Mouse (Mus musculus) forebrain, embryonic 15.5 days (tissue): ENCODE measurements around the gene Uqcr11. TPM values are rescaled to one million over a fixed set of nuclear protein-coding genes. Genes with fewer than 3 reads are reported as not detected.

Experiments used
- ATAC-seq: fragments of 200-750 bp; cut with Nextera tagmentation; replicated peaks from 2 replicates; pipeline ENCODE4 v1.8.0; 2017; ENCODE audit warnings: mild to moderate bottlenecking, moderate TSS enrichment, moderate library complexity
- H3K27ac ChIP-seq: fragments of 300-500 bp; sonication (generic); replicated peaks from 2 replicates; pipeline ENCODE4 v1.5.1; 2015; ENCODE audit warnings: mild to moderate bottlenecking, inconsistent platforms
- H3K27me3 ChIP-seq: fragments of 300-500 bp; sonication (generic); 2 replicates; pipeline ENCODE4 v1.6.1; 2015; ENCODE audit warnings: inconsistent platforms
- H3K36me3 ChIP-seq: fragments of 300-500 bp; sonication (generic); 2 replicates; pipeline ENCODE4 v1.6.1; 2015; ENCODE audit warnings: mild to moderate bottlenecking, inconsistent platforms
- H3K4me1 ChIP-seq: fragments of 300-500 bp; sonication (generic); 2 replicates; pipeline ENCODE4 v1.6.1; 2015; ENCODE audit warnings: inconsistent platforms
- H3K4me2 ChIP-seq: fragments of 300-500 bp; sonication (generic); replicated peaks from 2 replicates; pipeline ENCODE4 v1.6.1; 2015; ENCODE audit warnings: mild to moderate bottlenecking, inconsistent platforms
- H3K4me3 ChIP-seq: fragments of 300-500 bp; sonication (generic); 2 replicates; pipeline ENCODE4 v1.5.1; 2015; ENCODE audit warnings: mild to moderate bottlenecking, inconsistent platforms
- H3K9ac ChIP-seq: fragments of 300-500 bp; sonication (generic); replicated peaks from 2 replicates; pipeline ENCODE4 v1.6.1; 2015; ENCODE audit warnings: mild to moderate bottlenecking, inconsistent platforms
- H3K9me3 ChIP-seq: fragments of 300-500 bp; sonication (generic); 2 replicates; pipeline ENCODE4 v1.6.1; 2016; ENCODE audit warnings: inconsistent platforms
- WGBS: fragments of 180-500 bp; shearing (Covaris S2); methylation state at CpG from one replicate; pipeline ENCODE4 v1.1.7; 2015; ENCODE audit warnings: mixed read lengths; 5-methylcytosine and 5-hydroxymethylcytosine counted together
- polyA plus RNA-seq: library from polyadenylated mRNA; unstranded; fragments of >200 nt; fragmentation: Nextera tagmentation; extraction: Ambion mirVana; gene quantifications from 2 replicates; pipeline ENCODE4 v1.2.1, GENCODE M21; 2015

Gene Uqcr11
- 551 and 574 TPM in 2 replicates for polyA plus RNA-seq

GRCm38 (mm10) chr10:80406684-80407501 lies at the start of gene Uqcr11:
Gene Uqcr11 (minus strand): TSS chr10:80406830.
- Histone ChIP-seq H3K27me3 (no peaks in the 10 kb centered on the region), H3K4me1 (peaks cover 24% of the 10 kb centered on the region), H3K9ac (peak within 1 kb of the TSS; percentile 86), H3K4me2 (peak within 1 kb of the TSS; percentile 70), H3K4me3 (peak within 1 kb of the TSS; percentile 75), H3K36me3 (peaks cover 52% of the 10 kb centered on the region), H3K9me3 (no peaks in the 10 kb centered on the region), H3K27ac (peak within 1 kb of the TSS; percentile 87)
- 3% methylated on average over 27 of the region's 27 CpGs for WGBS
- ATAC-seq, result peak; percentile 81

DNA sequence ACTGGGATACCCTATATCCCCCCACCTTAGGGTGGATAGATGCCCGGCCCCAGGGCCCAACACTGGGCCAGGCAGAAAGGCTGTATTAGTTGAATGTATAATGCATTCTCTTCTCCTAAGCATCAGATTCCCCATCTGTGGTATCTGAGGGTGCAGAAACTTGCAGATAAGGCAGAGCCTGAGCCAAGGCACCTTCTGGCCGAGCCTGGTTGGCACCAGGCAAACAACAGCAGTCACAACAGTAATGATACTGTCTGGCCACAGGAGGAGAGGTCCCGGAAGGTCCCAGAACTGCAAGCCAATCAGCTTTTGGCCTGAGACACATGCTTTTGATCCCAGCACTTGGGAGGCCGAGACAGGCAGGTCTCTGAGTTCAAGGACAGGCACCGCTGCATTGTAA lies 49.1 kb upstream of the Uqcr11 start:
- Histone ChIP-seq H3K4me3 (no peak overlapping the region), H3K4me1 (no peaks in the 10 kb centered on the region), H3K4me2 (no peak overlapping the region), H3K27ac (no peak overlapping the region), H3K9ac (no peak overlapping the region), H3K9me3 (no peaks in the 10 kb centered on the region), H3K27me3 (peaks cover under 1% of the 10 kb centered on the region; the same call in 1 of the 2 replicates), H3K36me3 (no peaks in the 10 kb centered on the region)
- no peak for ATAC-seq
- WGBS, result 79% methylated on average over 5 of the region's 5 CpGs

DNA sequence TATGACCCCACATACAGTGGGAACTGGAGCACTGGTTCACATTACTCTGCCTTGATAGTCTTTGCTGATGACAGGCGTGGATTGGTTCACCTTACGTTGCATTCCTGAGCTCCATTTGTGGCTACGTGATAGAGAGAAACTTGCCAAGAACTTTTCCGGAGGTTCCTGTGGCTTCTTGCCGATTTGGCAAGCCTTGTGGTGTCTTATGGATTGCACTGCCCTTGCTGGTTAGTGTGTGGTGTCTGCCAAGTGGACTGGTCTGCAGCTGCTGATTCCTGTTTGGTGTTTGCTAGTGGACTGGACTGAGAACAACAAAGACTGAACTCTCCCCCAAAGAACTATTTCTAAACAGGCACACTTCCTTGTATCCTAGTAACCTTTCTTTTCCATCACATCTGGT lies 48.2 kb upstream of the Uqcr11 start:
- Histone ChIP-seq H3K4me1 (no peaks in the 10 kb centered on the region), H3K9ac (no peak overlapping the region), H3K9me3 (no peaks in the 10 kb centered on the region), H3K4me3 (no peak overlapping the region), H3K36me3 (no peaks in the 10 kb centered on the region), H3K27ac (no peak overlapping the region), H3K4me2 (no peak overlapping the region), H3K27me3 (peaks cover 4% of the 10 kb centered on the region; the same call in 1 of the 2 replicates)
- 80% methylated on average over 5 of the region's 5 CpGs for WGBS
- no peak for ATAC-seq

- Histone ChIP-seq H3K9me3 (no peaks in the 10 kb centered on the region), H3K27ac (no peak overlapping the region), H3K27me3 (peaks cover 4% of the 10 kb centered on the region; the same call in 1 of the 2 replicates), H3K4me3 (no peak overlapping the region), H3K4me1 (no peaks in the 10 kb centered on the region), H3K36me3 (no peaks in the 10 kb centered on the region), H3K4me2 (no peak overlapping the region), H3K9ac (no peak overlapping the region)
- WGBS, result 87% methylated on average over 10 of the region's 10 CpGs
- no peak for ATAC-seq
These were observed 47.0 kb upstream of the Uqcr11 start for GRCm38 (mm10) chr10:80453601-80454000.

- Histone ChIP-seq H3K27me3 (peaks cover 9% of the 10 kb centered on the region; the same call in 1 of the 2 replicates), H3K9ac (no peak overlapping the region), H3K27ac (no peak overlapping the region), H3K4me3 (no peak overlapping the region), H3K4me2 (no peak overlapping the region), H3K9me3 (no peaks in the 10 kb centered on the region), H3K36me3 (no peaks in the 10 kb centered on the region), H3K4me1 (peaks cover 3% of the 10 kb centered on the region; the same call in 1 of the 2 replicates)
- ATAC-seq, result no peak
- WGBS, result 13% methylated on average over 6 of the region's 6 CpGs
These were observed 44.0 kb upstream of the Uqcr11 start for GRCm38 (mm10) chr10:80450599-80450998.

DNA sequence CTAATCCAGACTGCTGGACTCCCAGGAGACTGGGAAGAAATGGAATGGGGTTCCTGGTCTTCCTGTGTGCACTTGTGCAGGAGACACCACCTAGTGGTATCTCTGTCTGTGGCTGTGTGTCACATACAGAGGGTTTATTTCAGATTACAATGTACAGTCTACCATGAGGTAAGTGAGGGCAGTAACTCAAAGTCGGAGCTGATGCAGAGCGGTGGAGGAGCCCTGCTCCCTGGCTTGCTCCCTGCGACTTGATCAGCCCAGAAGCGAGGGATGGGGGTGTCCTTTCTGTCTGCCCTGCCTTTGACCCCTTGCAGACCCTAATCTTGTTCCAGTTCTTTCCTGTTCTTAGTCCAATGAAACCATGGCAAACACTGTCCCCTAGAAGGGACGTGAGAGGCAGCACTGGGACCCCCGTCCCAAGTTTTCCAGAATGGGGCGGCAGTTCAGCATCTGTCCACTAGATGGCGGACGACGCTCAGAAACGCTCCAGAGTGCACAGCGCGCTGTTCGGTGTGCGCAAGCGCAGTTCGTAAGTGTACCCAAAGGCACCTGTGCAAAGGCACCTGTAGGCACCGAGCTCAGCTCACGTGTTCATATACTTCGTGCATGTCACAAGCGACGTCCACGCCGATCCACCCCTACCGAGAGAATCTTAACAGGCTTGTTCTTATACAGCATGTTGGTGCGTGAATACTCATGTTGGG lies 39.4 kb upstream of the Uqcr11 start:
- no peak overlapping the region for H3K9ac ChIP-seq
- H3K4me2 ChIP-seq, result peak overlapping the region; percentile 41
- peaks cover 7% of the 10 kb centered on the region; the same call in 1 of the 2 replicates for H3K4me1 ChIP-seq
- peaks cover 9% of the 10 kb centered on the region; the same call in 1 of the 2 replicates for H3K27me3 ChIP-seq
- no peaks in the 10 kb centered on the region for H3K36me3 ChIP-seq
- H3K4me3 ChIP-seq, result peak overlapping the region; percentile 22
- H3K9me3 ChIP-seq, result no peaks in the 10 kb centered on the region
- ATAC-seq, result peak; percentile 81
- WGBS, result 7% methylated on average over 26 of the region's 26 CpGs
- H3K27ac ChIP-seq, result no peak overlapping the region

GRCm38 (mm10) chr10:80445052-80445451 lies 38.4 kb upstream of the Uqcr11 start:
- 32% methylated on average over 1 of the region's 1 CpGs for WGBS
- no peak overlapping the region for H3K4me3 ChIP-seq
- no peaks in the 10 kb centered on the region for H3K36me3 ChIP-seq
- H3K9me3 ChIP-seq, result no peaks in the 10 kb centered on the region
- no peak overlapping the region for H3K4me2 ChIP-seq
- H3K4me1 ChIP-seq, result peaks cover 7% of the 10 kb centered on the region; the same call in 1 of the 2 replicates
- no peak overlapping the region for H3K9ac ChIP-seq
- H3K27me3 ChIP-seq, result peaks cover 6% of the 10 kb centered on the region; the same call in 1 of the 2 replicates
- no peak overlapping the region for H3K27ac ChIP-seq
- no peak for ATAC-seq

DNA sequence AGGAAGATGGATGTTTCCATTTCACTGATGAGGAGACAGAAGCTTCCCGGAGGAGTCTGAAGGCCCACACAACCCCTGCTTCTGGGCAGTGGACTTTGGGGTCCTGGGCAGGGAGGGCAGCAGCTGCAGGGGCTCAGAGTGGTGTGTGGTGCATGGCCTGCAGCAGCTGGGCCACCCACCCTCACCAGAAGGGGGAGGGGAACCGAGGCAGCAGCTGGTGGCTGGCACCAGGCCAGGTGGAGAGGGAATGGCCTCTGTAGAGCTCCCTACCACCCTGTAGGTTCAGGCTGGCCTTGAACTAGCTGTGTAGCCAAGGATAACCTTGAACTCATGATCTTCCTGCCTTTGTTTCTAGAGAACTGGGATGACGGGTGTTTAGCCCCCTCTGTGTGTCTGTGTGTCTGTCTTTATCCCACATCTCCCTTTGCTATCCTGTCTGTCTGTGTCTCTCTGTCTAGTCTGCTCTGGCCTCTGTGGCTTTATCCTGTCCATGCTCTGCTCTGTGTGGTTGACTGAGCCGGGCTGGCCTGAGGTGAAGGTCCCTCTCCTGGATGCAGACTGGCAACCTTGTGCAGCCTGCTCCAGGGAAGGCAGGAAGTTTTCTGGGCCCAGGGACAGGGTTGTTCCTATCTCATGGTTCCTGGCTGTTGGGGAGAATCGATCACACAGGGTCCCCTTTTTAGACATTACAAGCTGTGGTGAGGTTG lies 37.9 kb upstream of the Uqcr11 start:
- Histone ChIP-seq H3K9ac (no peak overlapping the region), H3K27ac (no peak overlapping the region), H3K4me1 (peaks cover 7% of the 10 kb centered on the region; the same call in 1 of the 2 replicates), H3K9me3 (no peaks in the 10 kb centered on the region), H3K36me3 (no peaks in the 10 kb centered on the region), H3K4me3 (no peak overlapping the region), H3K4me2 (no peak overlapping the region), H3K27me3 (peaks cover 6% of the 10 kb centered on the region; the same call in 1 of the 2 replicates)
- 52% methylated on average over 5 of the region's 5 CpGs for WGBS
- ATAC-seq, result no peak

- ATAC-seq, result no peak
- Histone ChIP-seq H3K4me2 (no peak overlapping the region), H3K36me3 (no peaks in the 10 kb centered on the region), H3K4me1 (peaks cover 7% of the 10 kb centered on the region; the same call in 1 of the 2 replicates), H3K4me3 (no peak overlapping the region), H3K9ac (no peak overlapping the region), H3K27ac (no peak overlapping the region), H3K9me3 (no peaks in the 10 kb centered on the region), H3K27me3 (peaks cover 6% of the 10 kb centered on the region; the same call in 1 of the 2 replicates)
- 87% methylated on average over 7 of the region's 8 CpGs for WGBS
These were observed 37.1 kb upstream of the Uqcr11 start for GRCm38 (mm10) chr10:80443575-80444278.

DNA sequence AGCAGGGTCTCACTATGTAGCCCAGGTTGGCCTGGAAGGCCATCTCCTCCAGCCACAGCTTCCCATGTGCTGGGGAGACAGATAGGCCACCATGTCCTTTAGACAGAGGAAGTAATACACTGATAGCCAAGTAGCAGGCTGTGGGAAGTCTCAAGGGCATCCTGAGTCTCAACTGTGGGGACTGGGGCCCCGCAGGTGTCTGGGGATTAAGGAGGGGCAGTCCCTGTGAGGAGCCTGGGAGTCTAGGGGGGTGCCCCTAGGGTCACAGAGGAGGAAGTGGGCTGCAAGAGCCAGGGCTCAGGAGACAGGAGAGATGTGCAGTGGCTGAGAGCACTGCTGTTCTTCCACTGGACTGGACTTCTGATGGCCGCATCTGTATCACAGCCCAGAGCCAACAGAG lies 36.4 kb upstream of the Uqcr11 start:
- Histone ChIP-seq H3K4me3 (no peak overlapping the region), H3K27me3 (peaks cover 6% of the 10 kb centered on the region; the same call in 1 of the 2 replicates), H3K4me2 (no peak overlapping the region), H3K27ac (no peak overlapping the region), H3K9ac (no peak overlapping the region), H3K4me1 (peaks cover 7% of the 10 kb centered on the region; the same call in 1 of the 2 replicates), H3K36me3 (no peaks in the 10 kb centered on the region), H3K9me3 (no peaks in the 10 kb centered on the region)
- no peak for ATAC-seq
- WGBS, result 54% methylated on average over 2 of the region's 2 CpGs

DNA sequence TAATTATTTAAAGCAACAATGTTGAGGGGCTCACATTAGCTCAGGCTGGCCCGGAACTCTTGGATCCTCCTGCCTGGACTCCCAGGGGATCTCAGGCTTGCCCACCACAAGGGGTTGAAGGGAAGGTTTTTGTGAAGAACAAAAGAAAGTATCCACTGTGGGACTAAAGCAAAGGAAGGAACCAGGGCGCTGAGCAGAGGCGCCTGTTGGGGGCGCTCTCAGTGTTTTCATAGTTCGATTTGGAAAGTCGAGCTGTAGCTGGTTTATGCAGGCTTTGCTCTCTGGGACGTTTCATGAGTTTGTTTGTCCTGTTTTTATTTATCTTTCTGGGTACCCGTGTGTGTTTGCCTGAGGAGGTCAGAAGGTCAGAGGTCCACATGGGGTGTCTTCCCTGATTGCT lies 35.0 kb upstream of the Uqcr11 start:
- 74% methylated on average over 8 of the region's 8 CpGs for WGBS
- no peak overlapping the region for H3K4me3 ChIP-seq
- peaks cover 6% of the 10 kb centered on the region; the same call in 1 of the 2 replicates for H3K27me3 ChIP-seq
- no peak overlapping the region for H3K4me2 ChIP-seq
- ATAC-seq, result no peak
- H3K27ac ChIP-seq, result no peak overlapping the region
- peaks cover 7% of the 10 kb centered on the region; the same call in 1 of the 2 replicates for H3K4me1 ChIP-seq
- H3K9ac ChIP-seq, result no peak overlapping the region
- no peaks in the 10 kb centered on the region for H3K9me3 ChIP-seq
- no peaks in the 10 kb centered on the region for H3K36me3 ChIP-seq
